Mouse (Mus musculus): ENCODE measurements around the gene Pxk. TPM values are rescaled to one million over a fixed set of nuclear protein-coding genes. Genes with fewer than 3 reads are reported as not detected.

The Pxk gene
- 10 to 100 TPM; 11.4 to 11.6 TPM for total RNA-seq (2021)
- long read RNA-seq, experiment 1, transcript Pxk-205 (18 exons, 2,765 nt) = minor isoform, 7 of 15 reads
- long read RNA-seq, experiment 1, transcript Pxk-201 (18 exons, 2,812 nt) = major isoform, 8 of 15 reads
- long read RNA-seq, experiment 1, partial matches to known transcripts = 0 of 15 reads
- long read RNA-seq, experiment 1, other reads (novel, unspliced or antisense) = 0 of 15 reads
- long read RNA-seq, experiment 2, transcript Pxk-205 (18 exons, 2,765 nt) = major isoform, 5 of 11 reads
- long read RNA-seq, experiment 2, partial matches to known transcripts = 0 of 11 reads
- long read RNA-seq, experiment 2, other reads (novel, unspliced or antisense) = 2 of 11 reads

GRCm38 (mm10) chr14:8097978-8098686 lies at the start of gene Pxk:
Gene Pxk (plus strand): TSS chr14:8098211.
- intact Hi-C loops (cut with DNase I; ENCODE audit: low total_unique reads) = no loop called here
- DNase-seq = peak; percentile 94

- DNase-seq = no peak
- intact Hi-C loops (cut with DNase I; ENCODE audit: low total_unique reads) = no loop called here
Observed at GRCm38 (mm10) chr14:8049334-8049733, 48.7 kb upstream of the Pxk start.

- intact Hi-C loops (cut with DNase I; ENCODE audit: low total_unique reads) = no loop called here
- no peak for DNase-seq
Observed at GRCm38 (mm10) chr14:8051869-8052268, 46.1 kb upstream of the Pxk start.

GRCm38 (mm10) chr14:8052661-8053060 lies 45.4 kb upstream of the Pxk start:
- intact Hi-C loops (cut with DNase I; ENCODE audit: low total_unique reads) = no loop called here
- DNase-seq = no peak

- intact Hi-C loops (cut with DNase I; ENCODE audit: low total_unique reads) = no loop called here
- DNase-seq = no peak
Observed at GRCm38 (mm10) chr14:8054310-8055102, 43.5 kb upstream of the Pxk start.

GRCm38 (mm10) chr14:8056076-8056475 lies 41.9 kb upstream of the Pxk start:
- DNase-seq = no peak
- intact Hi-C loops (cut with DNase I; ENCODE audit: low total_unique reads) = no loop called here

GRCm38 (mm10) chr14:8059938-8060337 lies 38.1 kb upstream of the Pxk start:
- no peak for DNase-seq
- intact Hi-C loops (cut with DNase I; ENCODE audit: low total_unique reads) = no loop called here

GRCm38 (mm10) chr14:8062076-8062475 lies 35.9 kb upstream of the Pxk start:
- no peak for DNase-seq
- intact Hi-C loops (cut with DNase I; ENCODE audit: low total_unique reads) = no loop called here

GRCm38 (mm10) chr14:8062537-8063301 lies 35.3 kb upstream of the Pxk start:
- intact Hi-C loops (cut with DNase I; ENCODE audit: low total_unique reads) = no loop called here
- no peak for DNase-seq

GRCm38 (mm10) chr14:8063835-8064785 lies 33.9 kb upstream of the Pxk start:
- intact Hi-C loops (cut with DNase I; ENCODE audit: low total_unique reads) = no loop called here

GRCm38 (mm10) chr14:8080165-8080679 lies 17.8 kb upstream of the Pxk start, which contains the start of gene Rpp14:
Gene Rpp14 (plus strand): TSS chr14:8080367.
- peak; percentile 93 for DNase-seq
- intact Hi-C loops (cut with DNase I; ENCODE audit: low total_unique reads) = no loop called here

More at GRCm38 (mm10) chr14:8063835-8064785, 33.9 kb upstream of the Pxk start:
- no peak for DNase-seq

GRCm38 (mm10) chr14:8080718-8081117 lies 17.3 kb upstream of the Pxk start:
- DNase-seq = no peak
- intact Hi-C loops (cut with DNase I; ENCODE audit: low total_unique reads) = no loop called here

- intact Hi-C loops (cut with DNase I; ENCODE audit: low total_unique reads) = no loop called here
Observed at GRCm38 (mm10) chr14:8082949-8083348, 15.1 kb upstream of the Pxk start.

GRCm38 (mm10) chr14:8089016-8089415 lies 9.0 kb upstream of the Pxk start:
- DNase-seq = no peak
- intact Hi-C loops (cut with DNase I; ENCODE audit: low total_unique reads) = no loop called here

More at GRCm38 (mm10) chr14:8082949-8083348, 15.1 kb upstream of the Pxk start:
- DNase-seq = no peak

- intact Hi-C loops (cut with DNase I; ENCODE audit: low total_unique reads) = loop anchor here (5.0 kb wide), 2 partner anchors 65 to 255 kb away; no protein-coding TSS in a partner anchor
- no peak for DNase-seq
Observed at GRCm38 (mm10) chr14:8092573-8092972, 5.4 kb upstream of the Pxk start.

GRCm38 (mm10) chr14:8093427-8093826 lies 4.6 kb upstream of the Pxk start:
- DNase-seq = no peak
- intact Hi-C loops (cut with DNase I; ENCODE audit: low total_unique reads) = loop anchor here (5.0 kb wide), 2 partner anchors 64 to 254 kb away; no protein-coding TSS in a partner anchor

- DNase-seq = no peak
- intact Hi-C loops (cut with DNase I; ENCODE audit: low total_unique reads) = loop anchor here (5.0 kb wide), 2 partner anchors 62 to 252 kb away; no protein-coding TSS in a partner anchor
Observed at GRCm38 (mm10) chr14:8094931-8095561, 3.0 kb upstream of the Pxk start.

Data from gastrocnemius, postnatal 14 days (tissue).